Mouse (Mus musculus) heart, adult 11 months (tissue): Measurements from ENCODE around the gene Atg5.

Experiments
- DNase-seq: peaks from one replicate; pipeline ENCODE4 v3.0.0; 2022

Gene Atg5

DNA sequence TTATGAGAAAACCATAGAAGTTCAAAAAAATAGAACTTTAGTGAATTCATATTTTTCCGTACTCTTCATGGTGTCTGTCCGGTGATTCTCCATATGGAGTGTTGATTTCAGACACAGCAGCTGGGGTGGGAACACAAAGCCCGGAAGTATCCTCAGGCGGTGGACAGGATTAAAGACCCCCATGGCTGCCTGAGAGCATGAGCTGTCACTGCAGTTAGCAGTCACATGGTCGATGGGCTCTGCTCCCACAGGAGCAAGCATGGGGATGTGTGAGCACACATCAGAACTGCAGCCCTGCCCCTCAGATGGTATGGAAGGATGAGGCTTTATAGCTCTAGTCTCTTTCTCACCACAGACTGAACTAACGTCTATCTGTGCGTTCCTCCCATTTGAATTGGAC is 87.1 kb downstream of the Atg5 start:
- DNase-seq = peak; percentile 84

GRCm38 (mm10) chr10:44356625-44357024 is 88.5 kb downstream of the Atg5 start:
- DNase-seq = peak; percentile 79

DNA sequence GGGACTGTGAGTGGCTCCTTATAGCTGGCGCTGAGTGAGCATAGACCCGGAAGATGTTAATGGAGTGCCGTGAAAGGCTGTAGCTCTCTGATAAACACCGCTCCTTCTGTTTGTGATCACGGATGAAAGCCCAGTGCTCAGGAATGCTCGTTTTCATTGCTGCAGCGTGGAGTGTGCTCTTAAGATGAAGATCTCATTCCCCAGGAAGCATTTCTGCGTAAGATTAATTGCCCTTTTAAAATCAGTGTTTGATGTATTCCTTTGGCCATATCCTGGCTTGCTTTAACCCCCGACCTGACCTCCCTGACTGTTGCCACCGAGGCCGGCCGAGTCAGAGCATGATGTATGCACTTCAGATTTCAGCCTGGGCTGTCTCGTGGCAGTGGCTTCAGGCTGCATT is 89.2 kb downstream of the Atg5 start:
- no peak for DNase-seq

DNA sequence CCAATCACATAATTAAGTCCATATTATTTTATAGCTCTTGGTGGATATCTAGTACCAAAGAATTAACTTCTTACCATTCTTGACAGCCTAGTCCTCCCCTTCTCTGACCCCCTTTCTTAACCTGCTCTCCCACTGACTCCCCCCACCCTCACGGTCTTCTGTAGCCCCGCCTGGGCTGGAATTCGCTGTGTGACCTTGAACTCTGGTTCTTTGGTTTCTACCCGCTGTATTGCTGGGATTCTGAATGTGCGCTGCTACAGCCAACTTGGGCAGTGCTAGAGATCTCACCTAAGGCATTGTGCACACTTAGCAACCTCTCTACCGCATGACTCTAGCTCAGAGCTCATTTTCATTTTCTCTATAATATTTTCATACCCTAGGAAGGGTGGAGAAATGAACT is 90.7 kb downstream of the Atg5 start:
- DNase-seq = no peak

DNA sequence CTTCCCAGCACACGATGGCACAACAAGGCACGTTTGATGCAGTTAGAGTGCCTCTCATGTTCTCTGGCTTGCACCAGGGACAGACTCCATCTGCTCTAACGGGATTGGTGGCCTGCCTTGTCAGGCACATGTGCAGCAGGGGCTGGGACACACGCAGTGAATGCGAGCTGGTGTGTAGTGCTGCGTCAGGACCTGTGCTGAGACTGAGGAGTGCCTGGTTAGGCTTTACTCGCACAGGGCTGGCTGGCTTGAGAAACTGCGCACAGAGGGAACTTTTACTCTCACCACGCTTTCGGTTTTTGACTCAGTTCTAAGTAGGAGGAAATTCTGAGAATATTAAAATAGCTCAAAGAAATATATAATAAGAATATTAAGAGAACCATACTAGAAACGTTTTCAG is 92.5 kb downstream of the Atg5 start:
- DNase-seq = no peak

DNA sequence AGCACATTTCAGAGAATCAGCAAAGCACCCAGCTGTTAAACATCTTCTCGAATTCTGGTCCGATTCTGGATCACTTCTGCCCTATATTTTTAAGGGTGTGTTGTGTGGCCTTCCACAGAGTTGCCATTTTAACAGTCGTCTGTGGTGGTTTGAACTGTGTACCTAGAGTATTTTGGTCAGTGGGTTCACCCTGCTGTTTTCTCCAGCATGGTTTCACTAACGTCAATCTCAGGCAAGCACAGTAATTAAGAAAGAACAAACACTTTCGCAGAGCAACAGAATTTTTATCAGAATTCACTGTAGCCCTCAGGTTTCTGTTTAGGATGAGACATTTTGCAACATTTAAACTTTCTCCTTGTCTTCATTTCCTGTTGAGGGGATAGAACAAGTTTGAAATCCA is 94.3 kb downstream of the Atg5 start:
- DNase-seq = no peak

DNA sequence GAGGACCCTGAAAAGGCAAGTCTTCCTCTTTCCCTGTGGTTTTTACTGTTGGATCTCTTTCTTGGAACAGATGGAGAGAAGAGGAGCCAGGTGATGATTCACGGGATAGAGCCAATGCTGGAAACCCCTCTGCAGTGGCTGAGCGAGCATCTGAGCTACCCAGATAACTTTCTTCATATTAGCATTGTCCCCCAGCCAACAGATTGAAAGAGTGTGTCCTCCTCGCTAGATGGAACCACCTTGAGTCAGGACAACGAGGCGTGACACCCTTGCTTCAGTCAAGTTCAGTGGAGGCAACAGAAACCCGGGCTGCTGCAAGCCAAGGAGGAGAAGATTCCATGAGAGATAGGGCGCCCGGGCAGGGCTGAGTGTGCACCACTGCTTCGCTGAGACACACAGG is 94.7 kb downstream of the Atg5 start:
- no peak for DNase-seq

DNA sequence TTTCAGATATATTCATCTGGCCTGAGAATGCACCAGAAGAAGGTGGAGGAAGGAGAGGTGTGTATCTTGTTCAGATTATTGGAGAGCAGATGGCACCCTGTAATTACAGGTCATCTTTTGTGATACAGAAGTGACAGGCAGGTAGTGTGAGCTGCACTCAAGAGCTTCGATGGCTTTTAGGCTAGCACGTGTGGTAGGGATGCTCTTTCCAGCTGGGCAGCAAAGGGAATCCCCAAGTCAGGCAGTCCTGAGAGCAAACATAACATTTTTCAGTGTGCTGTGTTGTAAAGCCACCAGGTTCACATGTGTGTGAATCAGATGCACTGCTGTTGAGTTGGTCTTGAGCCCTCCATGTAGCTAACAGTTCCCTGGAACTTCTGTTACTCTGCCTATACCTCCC is 98.0 kb downstream of the Atg5 start:
- DNase-seq = no peak

GRCm38 (mm10) chr10:44367043-44367442 is 98.9 kb downstream of the Atg5 start:
- DNase-seq = no peak

DNA sequence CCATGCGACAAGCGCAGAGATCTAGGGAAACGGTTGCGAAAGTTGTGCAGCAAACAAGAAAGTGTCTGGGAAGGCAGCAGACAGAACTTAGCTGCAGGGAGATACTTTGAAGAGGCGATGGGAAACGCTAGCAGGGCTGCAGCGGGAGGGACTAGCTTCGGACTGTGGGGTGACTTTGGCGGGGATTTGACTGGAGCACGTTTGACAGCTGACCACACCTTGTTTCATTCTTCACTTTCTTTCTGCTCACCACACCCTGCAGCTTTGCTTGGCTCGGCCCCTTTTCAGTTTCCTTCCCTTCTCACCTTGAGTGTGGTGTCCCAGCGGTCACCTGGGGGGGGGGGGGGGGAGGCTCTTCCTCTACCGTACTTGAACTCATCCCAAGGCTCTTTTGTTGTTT is 100.4 kb downstream of the Atg5 start:
- DNase-seq = no peak

DNA sequence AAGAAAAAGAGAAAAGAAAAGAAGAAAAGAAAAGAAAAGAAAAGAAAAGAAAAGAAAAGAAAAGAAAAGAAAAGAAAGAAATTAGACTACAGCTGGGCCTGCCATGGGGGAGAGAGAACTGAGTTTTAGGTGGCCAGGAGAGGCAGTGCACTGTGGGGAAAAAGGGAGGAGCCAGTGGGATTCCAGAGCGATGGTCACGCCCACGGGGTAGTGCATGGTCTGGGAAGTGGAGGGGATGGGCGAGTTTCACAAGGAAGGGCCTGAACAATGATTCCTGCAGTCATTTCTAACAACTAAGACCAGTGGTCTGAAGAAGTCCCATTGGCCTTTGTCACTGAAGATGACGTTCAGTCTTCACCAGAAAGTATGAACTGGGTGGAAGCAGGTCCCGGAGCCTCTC is 102.5 kb downstream of the Atg5 start:
- no peak for DNase-seq

DNA sequence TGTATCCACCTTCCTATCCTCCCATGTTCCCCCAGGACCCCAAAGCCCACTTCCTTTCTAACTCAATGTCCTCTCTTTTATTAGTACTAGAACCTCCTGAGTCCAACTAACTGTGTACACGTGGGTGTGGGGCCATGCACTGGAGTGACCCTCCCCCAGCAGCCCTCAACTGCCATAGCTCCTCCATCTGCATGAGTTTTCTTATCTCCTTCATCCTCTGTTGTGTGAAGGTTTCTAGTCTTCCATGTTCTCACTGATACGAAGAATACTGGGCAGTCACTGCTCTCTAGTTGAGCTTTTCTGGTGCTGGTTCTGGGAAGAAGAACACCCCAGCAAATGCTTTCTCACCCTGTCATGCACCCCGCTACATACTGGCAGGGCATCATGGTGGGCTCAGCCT is 104.1 kb downstream of the Atg5 start:
- DNase-seq = no peak

- DNase-seq = no peak
Observed at GRCm38 (mm10) chr10:44374678-44375077, 106.5 kb downstream of the Atg5 start.

DNA sequence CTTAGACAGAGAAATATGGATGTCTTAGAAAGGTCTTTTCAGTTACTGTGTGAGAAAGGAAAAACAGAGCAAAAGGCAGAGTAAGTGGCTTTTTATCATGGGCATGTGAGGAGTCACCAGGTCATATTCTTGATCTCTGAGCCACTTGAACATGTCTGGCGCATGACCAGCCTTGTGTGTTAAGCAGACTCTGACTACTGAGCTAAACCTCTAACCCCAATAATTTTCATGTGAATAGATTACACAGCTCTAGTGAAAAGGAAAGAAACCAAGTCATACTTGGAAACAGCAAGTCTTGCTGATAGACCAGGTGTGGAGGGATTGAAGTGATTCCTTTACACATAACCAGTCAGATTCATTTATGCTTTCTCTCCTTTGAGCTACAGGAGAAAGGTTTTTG is 107.3 kb downstream of the Atg5 start:
- no peak for DNase-seq

DNA sequence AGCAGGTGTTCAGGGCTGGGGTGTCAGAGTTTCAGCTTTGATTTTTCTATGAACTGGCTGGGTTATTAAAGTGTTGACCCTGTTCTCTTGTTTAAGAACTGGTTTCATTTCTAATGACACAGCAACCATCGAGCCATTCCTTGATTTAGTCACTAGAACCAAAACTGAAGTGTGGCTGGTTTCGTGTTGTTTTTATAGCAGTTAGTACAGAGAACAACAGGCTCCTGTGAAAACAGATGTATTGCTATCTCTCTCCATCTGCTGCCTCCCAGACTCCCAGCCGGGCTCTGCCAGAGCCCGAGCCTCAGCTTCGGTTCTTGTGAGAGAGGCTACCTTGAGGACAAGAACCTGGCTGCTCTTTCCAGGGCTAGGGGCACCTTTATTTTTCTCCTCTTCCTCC is 109.7 kb downstream of the Atg5 start:
- no peak for DNase-seq

- DNase-seq = no peak
Observed at GRCm38 (mm10) chr10:44378403-44378802, 110.2 kb downstream of the Atg5 start.

GRCm38 (mm10) chr10:44380476-44381208 is 112.5 kb downstream of the Atg5 start:
- DNase-seq = peak; percentile 98

DNA sequence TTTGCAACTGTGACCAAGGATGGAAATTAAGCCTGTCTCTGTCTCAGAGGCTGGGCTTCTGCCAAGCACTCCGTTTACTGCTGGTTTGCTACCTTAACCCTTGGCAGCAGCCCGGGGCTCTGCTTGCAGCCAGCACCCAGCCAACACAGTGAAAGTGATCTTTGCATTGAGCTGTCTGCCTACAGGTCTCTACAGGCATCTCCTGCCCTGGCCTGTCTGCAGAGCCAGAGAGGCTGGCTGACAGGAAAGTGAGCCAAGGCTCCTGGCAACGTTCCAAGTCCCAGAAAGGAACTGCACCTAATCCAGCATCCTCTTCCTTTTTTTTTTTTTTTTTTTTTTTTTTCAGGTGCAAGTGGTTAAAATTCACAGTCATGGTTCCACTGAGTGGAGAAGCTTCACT is 113.2 kb downstream of the Atg5 start:
- DNase-seq = peak; percentile 93

- DNase-seq = no peak
Observed at GRCm38 (mm10) chr10:44381948-44382347, 113.8 kb downstream of the Atg5 start.

GRCm38 (mm10) chr10:44383213-44383612 is 115.1 kb downstream of the Atg5 start:
- no peak for DNase-seq

- DNase-seq = no peak
Observed at GRCm38 (mm10) chr10:44385227-44385626, 117.1 kb downstream of the Atg5 start.

DNA sequence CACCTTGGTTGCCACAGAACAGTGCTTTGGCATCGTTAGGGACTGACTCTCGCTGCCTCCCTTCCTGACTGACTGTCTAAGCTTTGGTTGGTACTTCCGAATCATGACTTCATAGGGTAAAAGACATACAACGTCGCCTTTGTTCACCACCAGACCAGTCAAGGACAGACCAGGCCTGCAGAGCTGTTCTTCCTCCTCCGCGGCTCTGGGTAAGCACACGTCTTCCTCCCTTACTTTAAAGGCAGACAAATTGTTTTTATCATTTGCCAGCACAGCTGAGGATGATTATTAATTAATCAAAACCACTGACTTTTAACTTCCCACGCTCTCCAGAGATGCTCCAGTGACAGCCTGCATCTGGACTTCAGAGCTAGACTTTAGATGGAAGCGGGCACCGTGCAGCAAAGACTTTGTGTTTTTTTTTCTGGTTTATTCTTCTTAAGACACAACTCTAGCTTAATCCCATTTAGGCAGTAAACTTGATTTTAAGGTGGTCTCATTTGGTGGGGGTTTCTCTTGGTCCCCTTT is 120.6 kb downstream of the Atg5 start:
- no peak for DNase-seq

DNA sequence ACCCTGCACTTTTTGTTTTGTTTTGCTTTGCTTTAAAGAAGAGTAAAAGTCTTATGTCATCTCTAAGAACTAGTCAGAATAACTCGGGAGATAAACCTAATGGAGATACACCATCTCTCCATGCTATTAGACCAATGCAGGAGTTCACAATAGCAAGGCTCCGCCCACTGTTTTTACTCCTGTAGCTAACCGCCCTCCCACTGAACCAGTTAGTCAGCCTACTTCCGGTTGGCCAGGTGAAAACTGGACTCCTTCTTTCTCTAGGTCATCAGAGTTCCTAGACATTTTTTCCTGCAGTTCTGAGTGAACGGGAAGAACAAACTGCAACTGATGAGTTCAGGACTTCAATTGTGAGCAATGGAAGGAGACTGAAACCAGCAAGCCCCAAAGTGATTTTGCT is 122.1 kb downstream of the Atg5 start:
- DNase-seq = no peak

DNA sequence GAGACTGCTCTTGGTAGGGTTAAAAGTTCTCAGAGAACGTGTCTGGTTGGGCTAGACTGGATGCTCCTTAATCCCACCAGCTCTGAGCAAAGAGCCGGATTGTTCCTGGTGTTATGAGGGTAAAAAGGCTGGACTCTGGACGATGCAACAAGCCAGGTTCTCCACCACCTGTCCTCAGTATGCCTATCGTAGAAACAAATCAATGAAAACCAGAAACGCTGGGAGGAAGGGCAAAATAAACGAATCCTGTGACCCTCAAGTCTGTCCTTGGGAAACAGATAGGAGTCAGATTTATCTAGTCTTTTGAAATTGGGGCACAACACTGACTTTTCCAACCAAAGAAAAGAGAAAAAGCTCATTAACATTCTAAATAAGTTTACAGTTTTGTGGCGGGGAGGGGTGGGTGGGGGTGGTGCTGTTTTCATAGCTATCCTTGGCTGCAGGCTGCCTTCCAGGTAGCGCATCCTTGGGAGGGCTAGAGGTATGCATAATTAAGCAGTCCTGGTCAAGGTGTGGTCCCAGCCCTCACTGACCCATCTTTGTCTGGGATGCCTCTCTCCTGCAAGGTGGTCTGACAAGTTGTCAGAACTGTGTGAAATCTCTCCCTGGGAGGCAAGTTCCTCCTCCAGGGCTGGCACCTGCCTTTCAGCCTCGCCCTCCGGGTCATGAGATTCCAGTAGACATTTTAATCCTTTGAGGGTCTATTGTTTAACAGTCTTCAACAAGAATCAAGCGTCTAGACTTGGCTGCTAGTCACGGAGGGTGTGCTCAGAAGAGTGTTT is 123.5 kb downstream of the Atg5 start:
- DNase-seq = no peak
